Mouse (Mus musculus): ENCODE results near the gene Il23a. TPM values are rescaled to one million over a fixed set of nuclear protein-coding genes. Genes with fewer than 3 reads are reported as not detected.

The Il23a gene
- polyA plus RNA-seq, 1 experiment from 2014 or later = not detected

- no peak overlapping the region for H3K9ac ChIP-seq
- no peaks in the 10 kb centered on the region for H3K9me3 ChIP-seq (replicated peaks)
- no peak for ATAC-seq
- H3K27me3 ChIP-seq (replicated peaks) = no peaks in the 10 kb centered on the region
- H3K4me2 ChIP-seq = no peak overlapping the region
- H3K4me1 ChIP-seq = peaks cover 9% of the 10 kb centered on the region; the same call in 1 of the 2 replicates
- no peaks in the 10 kb centered on the region for H3K36me3 ChIP-seq
- no peak overlapping the region for H3K4me3 ChIP-seq
- H3K27ac ChIP-seq = 0 out of 2 replicates have a peak overlapping the region, but pooled peaks have one; percentile 5
- WGBS (ENCODE audit: insufficient replicate concordance) = 20% methylated on average over 4 of the region's 4 CpGs
Observed at GRCm38 (mm10) chr10:128258953-128259352, 39.6 kb downstream of the Il23a start.

- no peaks in the 10 kb centered on the region for H3K9me3 ChIP-seq (replicated peaks)
- no peaks in the 10 kb centered on the region for H3K27me3 ChIP-seq (replicated peaks)
- H3K4me3 ChIP-seq = no peak overlapping the region
- H3K4me1 ChIP-seq = peaks cover 9% of the 10 kb centered on the region; the same call in 1 of the 2 replicates
- H3K4me2 ChIP-seq = no peak overlapping the region
- H3K9ac ChIP-seq = no peak overlapping the region
- H3K36me3 ChIP-seq = peaks cover 22% of the 10 kb centered on the region
- ATAC-seq = no peak
- WGBS (ENCODE audit: insufficient replicate concordance) = 79% methylated on average over 8 of the region's 8 CpGs
- no peak overlapping the region for H3K27ac ChIP-seq
Observed at GRCm38 (mm10) chr10:128256328-128256727, 42.2 kb downstream of the Il23a start.

GRCm38 (mm10) chr10:128255925-128256324, 42.6 kb downstream of the Il23a start:
- Histone ChIP-seq H3K9ac (no peak overlapping the region), H3K4me3 (no peak overlapping the region), H3K27me3 (replicated peaks) (no peaks in the 10 kb centered on the region), H3K27ac (no peak overlapping the region), H3K9me3 (replicated peaks) (no peaks in the 10 kb centered on the region), H3K4me2 (no peak overlapping the region), H3K4me1 (peaks cover 9% of the 10 kb centered on the region; the same call in 1 of the 2 replicates), H3K36me3 (peaks cover 26% of the 10 kb centered on the region)
- WGBS (ENCODE audit: insufficient replicate concordance) = 78% methylated on average over 8 of the region's 8 CpGs
- no peak for ATAC-seq

- WGBS (ENCODE audit: insufficient replicate concordance) = 77% methylated on average over 4 of the region's 4 CpGs
- no peak within 1 kb of the TSS for H3K27ac ChIP-seq
- ATAC-seq = no peak
Observed at GRCm38 (mm10) chr10:128253677-128254255, 44.8 kb downstream of the Il23a start, which contains the start of gene Apon. Apon (plus strand) TSS chr10:128254096.

GRCm38 (mm10) chr10:128250565-128250964, 48.0 kb downstream of the Il23a start:
- WGBS (ENCODE audit: insufficient replicate concordance) = 87% methylated on average over 13 of the region's 13 CpGs
- Histone ChIP-seq H3K4me1 (no peaks in the 10 kb centered on the region), H3K36me3 (peaks cover 80% of the 10 kb centered on the region), H3K9ac (no peak overlapping the region), H3K27me3 (replicated peaks) (no peaks in the 10 kb centered on the region), H3K4me3 (no peak overlapping the region), H3K27ac (no peak overlapping the region), H3K4me2 (no peak overlapping the region), H3K9me3 (replicated peaks) (no peaks in the 10 kb centered on the region)
- ATAC-seq = no peak

More at GRCm38 (mm10) chr10:128253677-128254255, 44.8 kb downstream of the Il23a start, which contains the start of gene Apon:
- H3K27me3 ChIP-seq (replicated peaks) = no peaks in the 10 kb centered on the region
- H3K4me3 ChIP-seq = no peak within 1 kb of the TSS
- no peaks in the 10 kb centered on the region for H3K9me3 ChIP-seq (replicated peaks)
- no peak within 1 kb of the TSS for H3K4me2 ChIP-seq
- 0 out of 2 replicates have a peak, but pooled peaks cover under 1% of the 10 kb centered on the region for H3K4me1 ChIP-seq
- H3K36me3 ChIP-seq = peaks cover 48% of the 10 kb centered on the region
- no peak within 1 kb of the TSS for H3K9ac ChIP-seq

GRCm38 (mm10) chr10:128247020-128247732, 51.4 kb downstream of the Il23a start:
- no peak overlapping the region for H3K4me3 ChIP-seq
- H3K27ac ChIP-seq = 0 out of 2 replicates have a peak overlapping the region, but pooled peaks have one; percentile 47
- H3K36me3 ChIP-seq = peaks cover 100% of the 10 kb centered on the region
- ATAC-seq = no peak
- no peaks in the 10 kb centered on the region for H3K9me3 ChIP-seq (replicated peaks)
- no peak overlapping the region for H3K9ac ChIP-seq
- H3K4me1 ChIP-seq = no peaks in the 10 kb centered on the region
- no peaks in the 10 kb centered on the region for H3K27me3 ChIP-seq (replicated peaks)
- WGBS (ENCODE audit: insufficient replicate concordance) = 81% methylated on average over 17 of the region's 17 CpGs
- no peak overlapping the region for H3K4me2 ChIP-seq

Other genes starting within 250 kb of the Il23a start
- gene Ptges3, start 239.8 kb downstream of the Il23a start, polyA plus RNA-seq (2016; fragmentation: Nextera tagmentation; extraction: Ambion mirVana) = 406 and 407 TPM in 2 replicates
- 2,130 and 2,180 TPM in 2 replicates for gene Atp5b, start 215.5 kb downstream of the Il23a start, polyA plus RNA-seq (2016; fragmentation: Nextera tagmentation; extraction: Ambion mirVana)
- gene Baz2a, start 207.2 kb downstream of the Il23a start, polyA plus RNA-seq (2016; fragmentation: Nextera tagmentation; extraction: Ambion mirVana) = 8.0 and 8.6 TPM in 2 replicates
- gene Rbms2, start 118.5 kb downstream of the Il23a start, polyA plus RNA-seq (2016; fragmentation: Nextera tagmentation; extraction: Ambion mirVana) = 8.7 and 10.1 TPM in 2 replicates
- 1.8 and 2.8 TPM in 2 replicates for gene Gls2, start 104.3 kb downstream of the Il23a start, polyA plus RNA-seq (2016; fragmentation: Nextera tagmentation; extraction: Ambion mirVana)
- gene Spryd4, start 86.9 kb downstream of the Il23a start, polyA plus RNA-seq (2016; fragmentation: Nextera tagmentation; extraction: Ambion mirVana) = 24.1 and 25.1 TPM in 2 replicates
- not detected in 2 replicates for gene Mip, start 72.9 kb downstream of the Il23a start, polyA plus RNA-seq (2016; fragmentation: Nextera tagmentation; extraction: Ambion mirVana)
- 45.2 and 46.5 TPM in 2 replicates for gene Timeless, start 66.7 kb downstream of the Il23a start, polyA plus RNA-seq (2016; fragmentation: Nextera tagmentation; extraction: Ambion mirVana)
- 0.31 and 0.51 TPM in 2 replicates for gene Apon, start 44.7 kb downstream of the Il23a start, polyA plus RNA-seq (2016; fragmentation: Nextera tagmentation; extraction: Ambion mirVana)
- gene Apof, start 30.1 kb downstream of the Il23a start, polyA plus RNA-seq (2016; fragmentation: Nextera tagmentation; extraction: Ambion mirVana) = 27.2 and 28.2 TPM in 2 replicates
- gene Stat2, start 28.2 kb downstream of the Il23a start, polyA plus RNA-seq (2016; fragmentation: Nextera tagmentation; extraction: Ambion mirVana) = 8.4 and 8.8 TPM in 2 replicates
- gene Pan2, start 4.6 kb upstream of the Il23a start, polyA plus RNA-seq (2016; fragmentation: Nextera tagmentation; extraction: Ambion mirVana) = 17.9 and 18.3 TPM in 2 replicates
- gene Cnpy2, start 23.7 kb upstream of the Il23a start, polyA plus RNA-seq (2016; fragmentation: Nextera tagmentation; extraction: Ambion mirVana) = 107 and 114 TPM in 2 replicates
- 183 and 187 TPM in 2 replicates for gene Cs, start 39.0 kb upstream of the Il23a start, polyA plus RNA-seq (2016; fragmentation: Nextera tagmentation; extraction: Ambion mirVana)
- gene Coq10a, start 70.2 kb upstream of the Il23a start, polyA plus RNA-seq (2016; fragmentation: Nextera tagmentation; extraction: Ambion mirVana) = 8.7 and 8.9 TPM in 2 replicates
- gene Ankrd52, start 78.4 kb upstream of the Il23a start, polyA plus RNA-seq (2016; fragmentation: Nextera tagmentation; extraction: Ambion mirVana) = 9.3 TPM in 2 replicates
- gene Slc39a5, start 102.5 kb upstream of the Il23a start, polyA plus RNA-seq (2016; fragmentation: Nextera tagmentation; extraction: Ambion mirVana) = 22.7 and 23.0 TPM in 2 replicates
- 64.1 and 66.1 TPM in 2 replicates for gene Nabp2, start 112.7 kb upstream of the Il23a start, polyA plus RNA-seq (2016; fragmentation: Nextera tagmentation; extraction: Ambion mirVana)
- gene Rnf41, start 112.9 kb upstream of the Il23a start, polyA plus RNA-seq (2016; fragmentation: Nextera tagmentation; extraction: Ambion mirVana) = 14.2 and 14.8 TPM in 2 replicates
- 34.9 and 40.3 TPM in 2 replicates for gene Smarcc2, start 160.5 kb upstream of the Il23a start, polyA plus RNA-seq (2016; fragmentation: Nextera tagmentation; extraction: Ambion mirVana)
- gene Myl6, start 195.4 kb upstream of the Il23a start, polyA plus RNA-seq (2016; fragmentation: Nextera tagmentation; extraction: Ambion mirVana) = 533 and 540 TPM in 2 replicates
- gene Myl6b, start 199.9 kb upstream of the Il23a start, polyA plus RNA-seq (2016; fragmentation: Nextera tagmentation; extraction: Ambion mirVana) = 1.3 and 1.6 TPM in 2 replicates
- gene Esyt1, start 227.1 kb upstream of the Il23a start, polyA plus RNA-seq (2016; fragmentation: Nextera tagmentation; extraction: Ambion mirVana) = 15.0 and 16.0 TPM in 2 replicates
- gene Zc3h10, start 249.0 kb upstream of the Il23a start, polyA plus RNA-seq (2016; fragmentation: Nextera tagmentation; extraction: Ambion mirVana) = 7.7 and 8.1 TPM in 2 replicates